Mouse (Mus musculus): ENCODE measurements around the gene Brpf3. TPM values are rescaled to one million over a fixed set of nuclear protein-coding genes. Genes with fewer than 3 reads are reported as not detected.
"Not testable (repeated sequence)": the region's sequence is repeated elsewhere in the genome, so short reads cannot be mapped to it uniquely, and the experiment has no call there.

Brpf3 gene
- polyA plus RNA-seq, 1 experiment from 2014 or later: 44.4 TPM

GRCm38 (mm10) chr17:28831065-28831464 lies 30.2 kb downstream of the Brpf3 start:
- no peak for ATAC-seq
- no peak for TF ChIP-seq CTCF (IDR thresholded peaks at IDR 0.05; ENCODE audit: low read depth)
- no peak overlapping the region for H3K9ac ChIP-seq (ENCODE audit: low read depth, low read length)
- H3K4me3 ChIP-seq (ENCODE audit: low read depth, low read length): no peak overlapping the region
- peaks cover 85% of the 10 kb centered on the region for H3K36me3 ChIP-seq (ENCODE audit: control insufficient read depth, insufficient read depth)
- no peaks in the 10 kb centered on the region for H3K27me3 ChIP-seq (replicated peaks; ENCODE audit: control insufficient read depth, insufficient read depth, low read length)
- no peaks in the 10 kb centered on the region for H3K9me3 ChIP-seq (ENCODE audit: control insufficient read depth)
- no peak overlapping the region for H3K4me2 ChIP-seq (replicated peaks; ENCODE audit: low read depth)
- no peak overlapping the region for H3K27ac ChIP-seq (ENCODE audit: low read depth, low read length)
- peaks cover 9% of the 10 kb centered on the region; the same call in 1 of the 2 replicates for H3K4me1 ChIP-seq (replicated peaks; ENCODE audit: control insufficient read depth, insufficient read depth, low read length)
- WGBS: 80% methylated on average over 8 of the region's 8 CpGs

GRCm38 (mm10) chr17:28832040-28832439 lies 31.1 kb downstream of the Brpf3 start:
- Histone ChIP-seq H3K4me2 (replicated peaks; ENCODE audit: low read depth) (no peak overlapping the region), H3K36me3 (ENCODE audit: control insufficient read depth, insufficient read depth) (peaks cover 85% of the 10 kb centered on the region), H3K4me1 (replicated peaks; ENCODE audit: control insufficient read depth, insufficient read depth, low read length) (peaks cover under 1% of the 10 kb centered on the region; the same call in 1 of the 2 replicates), H3K9me3 (ENCODE audit: control insufficient read depth) (no peaks in the 10 kb centered on the region), H3K27ac (ENCODE audit: low read depth, low read length) (no peak overlapping the region), H3K27me3 (replicated peaks; ENCODE audit: control insufficient read depth, insufficient read depth, low read length) (no peaks in the 10 kb centered on the region), H3K4me3 (ENCODE audit: low read depth, low read length) (no peak overlapping the region), H3K9ac (ENCODE audit: low read depth, low read length) (no peak overlapping the region)
- no peak for ATAC-seq
- 77% methylated on average over 9 of the region's 9 CpGs for WGBS
- TF ChIP-seq CTCF (IDR thresholded peaks at IDR 0.05; ENCODE audit: low read depth): peak; percentile 52

- Histone ChIP-seq H3K36me3 (ENCODE audit: control insufficient read depth, insufficient read depth) (peaks cover 86% of the 10 kb centered on the region), H3K27me3 (replicated peaks; ENCODE audit: control insufficient read depth, insufficient read depth, low read length) (no peaks in the 10 kb centered on the region), H3K9me3 (ENCODE audit: control insufficient read depth) (no peaks in the 10 kb centered on the region), H3K4me2 (replicated peaks; ENCODE audit: low read depth) (no peak overlapping the region), H3K4me1 (replicated peaks; ENCODE audit: control insufficient read depth, insufficient read depth, low read length) (no peaks in the 10 kb centered on the region; the same call in 1 of the 2 replicates), H3K27ac (ENCODE audit: low read depth, low read length) (no peak overlapping the region), H3K9ac (ENCODE audit: low read depth, low read length) (no peak overlapping the region), H3K4me3 (ENCODE audit: low read depth, low read length) (no peak overlapping the region)
- TF ChIP-seq CTCF (IDR thresholded peaks at IDR 0.05; ENCODE audit: low read depth): no peak
- ATAC-seq: no peak
- WGBS: 70% methylated on average over 3 of the region's 3 CpGs
Measured at GRCm38 (mm10) chr17:28832875-28833274, 32.0 kb downstream of the Brpf3 start.

GRCm38 (mm10) chr17:28834676-28835075 lies 33.8 kb downstream of the Brpf3 start:
- H3K4me3 ChIP-seq (ENCODE audit: low read depth, low read length): no peak overlapping the region
- no peaks in the 10 kb centered on the region for H3K9me3 ChIP-seq (ENCODE audit: control insufficient read depth)
- no peak overlapping the region for H3K4me2 ChIP-seq (replicated peaks; ENCODE audit: low read depth)
- peaks cover 84% of the 10 kb centered on the region for H3K36me3 ChIP-seq (ENCODE audit: control insufficient read depth, insufficient read depth)
- WGBS: 41% methylated on average over 10 of the region's 10 CpGs
- no peaks in the 10 kb centered on the region for H3K27me3 ChIP-seq (replicated peaks; ENCODE audit: control insufficient read depth, insufficient read depth, low read length)
- no peak overlapping the region for H3K9ac ChIP-seq (ENCODE audit: low read depth, low read length)
- peak overlapping the region; percentile 35 for H3K27ac ChIP-seq (ENCODE audit: low read depth, low read length)
- TF ChIP-seq CTCF (IDR thresholded peaks at IDR 0.05; ENCODE audit: low read depth): no peak
- ATAC-seq: peak; percentile 18; the same call in 1 of the 2 replicates
- no peaks in the 10 kb centered on the region; the same call in 1 of the 2 replicates for H3K4me1 ChIP-seq (replicated peaks; ENCODE audit: control insufficient read depth, insufficient read depth, low read length)

GRCm38 (mm10) chr17:28837840-28838239 lies 37.0 kb downstream of the Brpf3 start:
- Histone ChIP-seq H3K4me2 (replicated peaks; ENCODE audit: low read depth) (no peak overlapping the region), H3K4me1 (replicated peaks; ENCODE audit: control insufficient read depth, insufficient read depth, low read length) (no peaks in the 10 kb centered on the region; the same call in 1 of the 2 replicates), H3K27me3 (replicated peaks; ENCODE audit: control insufficient read depth, insufficient read depth, low read length) (no peaks in the 10 kb centered on the region), H3K36me3 (ENCODE audit: control insufficient read depth, insufficient read depth) (peaks cover 55% of the 10 kb centered on the region), H3K9me3 (ENCODE audit: control insufficient read depth) (no peaks in the 10 kb centered on the region), H3K4me3 (ENCODE audit: low read depth, low read length) (no peak overlapping the region), H3K27ac (ENCODE audit: low read depth, low read length) (no peak overlapping the region), H3K9ac (ENCODE audit: low read depth, low read length) (no peak overlapping the region)
- TF ChIP-seq CTCF (IDR thresholded peaks at IDR 0.05; ENCODE audit: low read depth): no peak
- 90% methylated on average over 7 of the region's 7 CpGs for WGBS
- ATAC-seq: no peak

GRCm38 (mm10) chr17:28841947-28842346 lies 41.1 kb downstream of the Brpf3 start:
- H3K4me3 ChIP-seq (ENCODE audit: low read depth, low read length); H3K9ac ChIP-seq (ENCODE audit: low read depth, low read length); H3K4me1 ChIP-seq (replicated peaks; ENCODE audit: control insufficient read depth, insufficient read depth, low read length); H3K27ac ChIP-seq (ENCODE audit: low read depth, low read length); H3K9me3 ChIP-seq (ENCODE audit: control insufficient read depth); H3K27me3 ChIP-seq (replicated peaks; ENCODE audit: control insufficient read depth, insufficient read depth, low read length); ATAC-seq; H3K4me2 ChIP-seq (replicated peaks; ENCODE audit: low read depth): not testable (repeated sequence)
- H3K36me3 ChIP-seq (ENCODE audit: control insufficient read depth, insufficient read depth): peaks cover 24% of the 10 kb centered on the region
- peak; percentile 43 for TF ChIP-seq CTCF (IDR thresholded peaks at IDR 0.05; ENCODE audit: low read depth)
- WGBS: 97% methylated on average over 4 of the region's 4 CpGs

- TF ChIP-seq CTCF (IDR thresholded peaks at IDR 0.05; ENCODE audit: low read depth): no peak
- Histone ChIP-seq H3K4me3 (ENCODE audit: low read depth, low read length) (no peak overlapping the region), H3K27me3 (replicated peaks; ENCODE audit: control insufficient read depth, insufficient read depth, low read length) (no peaks in the 10 kb centered on the region), H3K9ac (ENCODE audit: low read depth, low read length) (no peak overlapping the region; the same call in 1 of the 2 replicates), H3K36me3 (ENCODE audit: control insufficient read depth, insufficient read depth) (peaks cover 8% of the 10 kb centered on the region; the same call in 1 of the 2 replicates), H3K4me1 (replicated peaks; ENCODE audit: control insufficient read depth, insufficient read depth, low read length) (no peaks in the 10 kb centered on the region), H3K9me3 (ENCODE audit: control insufficient read depth) (no peaks in the 10 kb centered on the region), H3K27ac (ENCODE audit: low read depth, low read length) (peak overlapping the region; percentile 69), H3K4me2 (replicated peaks; ENCODE audit: low read depth) (peak overlapping the region; percentile 30)
- peak; percentile 80 for ATAC-seq
- WGBS: 41% methylated on average over 5 of the region's 5 CpGs
Measured at GRCm38 (mm10) chr17:28843665-28844064, 42.8 kb downstream of the Brpf3 start.

Measured in intestine, postnatal 0 days (tissue).